Mouse (Mus musculus) thymus, postnatal 0 days (tissue): ENCODE results near the gene Tmem163. TPM values are rescaled to one million over a fixed set of nuclear protein-coding genes. Genes with fewer than 3 reads are reported as not detected.

ENCODE experiments used
- DNase-seq: peaks from one replicate; pipeline ENCODE4 v3.0.0-alpha.2; 2015; ENCODE audit warnings: low spot score
- polyA plus RNA-seq: library from polyadenylated mRNA; unstranded; fragments of >200 nt; fragmentation: Nextera tagmentation; extraction: Ambion mirVana; gene quantifications from 2 replicates; pipeline ENCODE4 v1.2.1, GENCODE M21; 2015

The Tmem163 gene
- polyA plus RNA-seq, 1 experiment from 2014 or later = 0.96 TPM

DNA sequence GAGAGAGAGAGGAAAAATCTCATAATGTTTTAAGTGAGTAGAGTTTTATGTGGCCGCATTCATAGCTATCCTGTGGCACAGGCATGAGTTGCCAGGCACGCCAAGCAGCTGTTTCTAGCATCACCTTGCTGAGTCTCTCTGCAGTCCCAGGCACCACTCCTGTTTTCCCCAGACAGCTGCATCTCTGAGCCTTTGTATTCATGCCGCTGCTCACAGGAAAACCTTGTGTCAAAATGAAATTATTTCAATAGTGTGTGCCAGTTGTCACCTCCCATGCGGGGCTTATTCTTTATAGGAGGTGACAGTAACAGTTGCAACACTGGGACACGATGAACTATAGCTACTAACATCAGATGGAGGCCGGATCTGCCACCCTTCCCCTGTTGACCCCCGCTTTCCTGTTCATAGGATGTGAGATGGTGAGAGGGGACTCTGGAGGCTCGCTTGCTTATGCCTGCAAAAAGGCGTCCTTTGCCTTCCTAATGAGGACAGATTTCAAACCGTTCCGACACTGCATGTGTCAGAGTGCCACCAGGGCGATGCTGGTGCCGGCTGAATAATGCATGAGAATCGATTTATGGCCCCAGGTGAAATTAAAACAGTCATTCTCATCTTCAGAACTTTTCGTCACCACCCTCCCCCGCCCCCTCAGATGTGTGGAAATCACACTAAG lies 171.1 kb downstream of the Tmem163 start:
- no peak for DNase-seq

DNA sequence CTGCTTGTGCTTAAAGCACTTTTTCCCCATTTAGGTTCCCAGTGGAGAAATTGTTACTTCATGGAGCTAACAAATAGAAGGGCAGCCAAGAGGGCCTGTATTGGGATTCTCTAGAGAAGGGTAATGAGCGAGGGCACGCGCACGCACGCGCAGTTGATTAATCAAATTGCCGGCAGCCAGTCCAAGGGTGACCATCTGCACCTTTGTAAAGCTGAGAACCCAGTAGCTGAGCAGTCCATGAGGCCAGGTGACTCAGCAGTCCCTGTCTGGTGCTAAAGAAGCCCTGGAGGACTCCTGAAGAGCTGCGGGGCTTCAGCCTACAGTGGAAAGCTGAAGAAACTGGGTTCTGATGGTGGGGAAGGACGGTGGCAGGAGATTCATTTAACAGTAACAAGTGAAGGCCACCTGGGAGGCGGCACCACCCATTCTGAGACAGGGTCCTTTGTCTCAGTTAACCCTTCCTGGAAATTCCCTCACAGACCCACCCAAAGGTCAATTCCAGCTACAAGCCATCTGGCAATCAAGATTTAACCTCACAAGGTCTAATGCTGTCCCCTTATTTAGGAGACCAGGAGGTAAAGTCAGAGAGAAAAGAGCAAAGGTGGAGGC lies 172.2 kb downstream of the Tmem163 start:
- no peak for DNase-seq

DNA sequence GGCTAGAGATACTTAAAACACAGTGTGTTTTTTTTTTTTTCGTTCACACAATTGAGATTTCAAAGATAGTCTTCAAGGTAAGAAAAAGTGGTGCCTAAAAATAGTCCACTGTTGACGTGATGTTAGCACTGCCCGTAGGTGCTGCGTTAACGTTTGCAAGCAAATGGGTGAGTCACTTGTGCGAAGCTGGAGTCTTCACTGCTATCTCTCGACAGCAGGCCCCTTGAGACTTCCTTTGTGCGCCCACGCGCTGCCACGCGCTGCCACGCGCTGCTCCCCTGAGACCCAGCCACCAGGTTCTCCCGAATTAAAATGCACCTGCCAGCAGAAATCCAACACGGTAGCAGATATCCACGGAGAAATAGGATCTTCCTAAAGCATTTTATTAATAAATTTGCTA lies 178.6 kb downstream of the Tmem163 start:
- DNase-seq = no peak

DNA sequence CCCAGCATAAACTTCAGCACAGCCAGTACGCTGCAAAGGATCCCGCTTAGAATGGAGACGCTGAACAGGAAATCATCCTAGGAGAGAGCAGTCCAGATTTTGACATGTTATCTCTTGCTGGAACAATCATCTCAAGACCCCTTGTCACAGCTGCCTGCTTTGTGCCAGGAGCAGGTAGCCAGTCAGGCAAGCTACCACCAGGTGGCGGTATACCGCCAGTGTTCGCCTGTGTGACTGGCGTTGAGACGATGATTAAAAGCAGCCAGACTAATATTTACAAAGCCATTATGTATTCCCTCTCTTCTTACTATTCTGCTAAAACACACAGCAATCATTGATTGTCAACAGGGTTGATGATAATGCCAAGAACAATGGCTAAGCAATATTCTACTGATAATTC lies 179.1 kb downstream of the Tmem163 start:
- peak; percentile 73 for DNase-seq

DNA sequence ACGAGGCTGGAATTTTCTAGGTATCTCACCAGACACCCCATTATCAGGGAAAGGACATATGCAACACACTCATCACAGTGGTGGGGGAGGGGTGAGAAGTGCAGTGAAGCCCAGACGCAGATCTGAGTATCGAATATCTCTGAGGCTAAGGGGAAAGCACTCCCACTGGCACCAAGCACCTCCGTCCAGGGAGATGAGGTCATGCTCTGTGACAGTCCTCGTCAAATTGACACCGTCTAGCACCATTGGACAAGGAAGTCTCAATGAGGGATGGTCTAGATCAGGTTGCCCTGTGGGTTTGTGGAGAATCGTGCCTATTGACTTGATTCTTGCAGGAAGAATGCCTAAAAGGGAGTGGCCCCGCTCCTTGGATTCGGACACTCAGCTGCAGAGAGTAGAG lies 180.6 kb downstream of the Tmem163 start:
- DNase-seq = no peak

DNA sequence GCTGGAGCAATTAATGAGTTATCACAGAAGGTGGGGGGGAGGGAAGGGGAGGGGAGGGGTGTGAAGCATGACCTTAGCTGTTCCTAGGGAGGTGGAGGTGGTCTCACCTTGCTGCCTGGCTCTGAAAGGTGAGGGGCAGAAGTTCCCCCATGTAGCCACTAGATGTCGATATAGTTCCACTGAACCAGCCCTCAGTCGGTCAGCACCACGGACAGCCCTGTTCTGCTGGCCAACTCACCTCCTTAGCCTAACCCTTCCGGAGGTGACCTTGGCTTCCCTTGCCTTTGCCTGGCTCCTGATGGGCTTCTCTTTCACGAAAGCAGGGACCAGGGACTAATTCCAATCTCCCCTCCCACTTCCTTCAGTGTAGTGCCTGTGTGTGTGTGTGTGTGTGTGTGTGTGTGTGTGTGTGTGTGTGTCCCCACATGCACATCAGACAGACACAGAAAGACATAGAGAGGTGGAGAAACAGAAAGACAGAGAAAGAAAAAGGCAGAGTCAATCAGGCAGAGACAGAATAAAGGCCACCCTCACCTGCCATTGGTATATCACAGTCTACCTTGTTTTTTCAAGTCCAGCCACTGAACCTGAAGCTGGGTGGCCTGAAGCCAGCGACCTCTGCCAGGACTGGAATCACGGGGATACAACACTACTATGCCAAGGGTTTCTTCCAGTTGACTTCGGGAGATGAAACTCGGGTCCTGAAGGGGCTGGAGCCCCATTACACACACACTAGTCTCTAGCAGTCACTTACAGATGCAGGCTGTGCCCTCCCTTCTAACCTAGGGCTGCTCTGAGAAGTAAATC lies 182.4 kb downstream of the Tmem163 start:
- peak; percentile 62 for DNase-seq

DNA sequence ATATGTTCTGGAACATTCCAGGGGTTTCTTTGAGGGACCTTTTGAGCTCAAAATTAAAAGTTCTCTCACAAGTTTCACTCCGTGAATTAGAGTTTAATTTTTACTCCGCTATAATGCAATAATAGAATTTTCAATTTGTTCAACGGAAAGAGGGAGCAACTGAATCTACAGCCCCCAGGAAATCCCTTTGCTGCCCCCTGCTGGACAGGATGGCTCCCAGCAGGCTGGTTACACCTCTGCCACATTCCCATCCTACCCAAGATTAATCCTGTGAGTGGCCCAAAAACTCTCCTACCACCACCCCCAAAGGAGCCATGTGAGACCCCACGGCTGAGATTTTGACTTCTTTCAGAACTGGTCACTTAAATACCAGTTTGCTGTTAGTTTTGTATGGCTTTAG lies 192.2 kb downstream of the Tmem163 start:
- peak; percentile 54 for DNase-seq

DNA sequence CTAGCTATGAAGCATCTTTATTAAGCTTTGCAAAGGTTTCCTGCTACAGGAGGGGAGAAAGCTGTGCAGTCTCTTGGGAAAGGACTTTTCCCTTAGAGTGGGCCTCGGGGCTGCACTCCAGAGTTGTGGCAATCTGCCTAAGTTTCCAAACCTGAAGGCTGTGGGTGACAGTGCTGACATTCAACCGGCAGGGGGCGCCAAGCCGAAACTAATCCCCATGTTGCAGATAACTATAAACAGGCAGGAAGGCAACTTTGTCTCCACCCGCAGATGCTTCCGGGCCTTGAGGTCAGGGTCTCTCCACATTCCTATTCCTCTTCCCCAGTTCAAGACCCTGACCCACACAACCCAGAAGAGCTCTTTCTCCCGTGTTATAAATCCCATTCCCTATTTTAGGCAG lies 194.5 kb downstream of the Tmem163 start:
- peak; percentile 51 for DNase-seq

DNA sequence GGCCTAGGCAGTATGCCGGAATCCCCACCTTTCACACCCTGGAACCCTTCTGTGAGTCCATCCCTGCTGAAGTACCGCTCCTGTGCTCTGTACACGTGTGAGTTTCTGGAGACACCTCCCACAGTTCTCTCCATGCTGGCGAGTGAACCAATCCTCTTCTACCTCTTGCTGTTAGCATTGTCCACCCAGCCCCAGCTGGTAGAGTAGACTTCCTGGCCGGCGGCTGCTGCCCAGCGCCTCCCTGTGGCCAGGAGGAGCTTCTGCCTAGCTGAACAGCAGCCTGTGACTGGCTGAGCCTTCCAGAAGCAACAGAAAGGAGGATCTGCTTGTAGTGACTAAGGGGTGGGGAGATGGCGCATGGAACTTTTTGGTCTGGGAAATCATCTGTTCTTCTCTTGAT lies 195.2 kb downstream of the Tmem163 start:
- DNase-seq = no peak

DNA sequence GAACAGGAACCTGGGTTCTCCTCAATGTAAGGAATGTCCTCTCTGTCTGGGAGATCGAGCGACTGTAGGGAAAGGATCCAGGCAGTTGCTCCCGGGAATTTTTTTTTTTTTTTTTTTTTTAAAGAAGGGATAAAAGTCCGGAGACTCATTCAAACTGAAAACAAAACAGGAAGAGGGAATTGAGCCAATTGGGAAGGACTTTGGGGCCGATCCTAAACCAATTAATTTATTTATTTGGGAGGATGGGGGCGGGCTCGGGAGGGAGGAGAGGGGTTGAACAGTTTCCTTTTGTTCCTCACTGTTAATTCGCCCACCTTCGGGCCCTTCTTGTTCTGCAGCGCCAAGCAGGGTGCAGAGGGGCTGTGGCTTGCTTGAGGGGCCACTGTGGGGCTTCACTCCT lies 196.4 kb downstream of the Tmem163 start:
- DNase-seq = no peak

DNA sequence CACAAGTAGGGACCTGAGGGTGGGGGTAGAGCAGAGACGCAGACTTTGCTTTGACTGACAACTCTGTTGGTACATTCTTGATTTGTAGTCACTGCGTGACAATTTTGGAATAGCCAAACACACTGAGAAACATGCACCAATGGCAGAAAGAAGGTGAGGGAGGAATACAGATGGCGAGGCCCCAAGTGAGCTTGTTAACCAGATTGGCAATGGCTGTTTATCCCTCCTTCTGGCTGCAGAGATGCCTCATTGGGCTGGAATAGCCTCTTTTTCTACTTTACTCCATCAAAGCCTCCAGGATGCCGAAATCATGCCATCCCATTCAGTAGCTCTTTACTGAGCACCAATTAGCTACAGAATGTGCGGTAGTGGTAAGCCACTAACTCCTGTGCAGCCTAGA lies 203.6 kb downstream of the Tmem163 start:
- no peak for DNase-seq

DNA sequence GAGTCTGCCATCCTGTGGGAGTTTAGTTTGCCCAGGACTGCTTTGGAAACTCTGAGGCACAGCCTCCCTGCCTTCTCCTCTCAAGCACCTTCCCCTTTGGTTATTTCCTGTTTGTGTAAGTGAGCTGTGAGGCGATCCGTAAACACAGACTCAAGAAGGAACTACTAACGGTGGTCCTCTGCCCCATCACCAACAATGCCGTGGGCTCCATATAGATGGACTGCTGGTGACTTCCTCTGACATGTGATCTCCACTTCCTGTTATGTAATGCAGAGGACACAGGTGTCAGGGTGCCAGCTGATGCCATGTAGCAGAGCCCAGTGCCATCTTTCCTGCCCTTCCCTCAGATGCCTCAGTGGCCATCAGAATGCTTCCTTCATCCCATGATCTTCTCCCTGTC lies 209.2 kb downstream of the Tmem163 start:
- peak; percentile 41 for DNase-seq

DNA sequence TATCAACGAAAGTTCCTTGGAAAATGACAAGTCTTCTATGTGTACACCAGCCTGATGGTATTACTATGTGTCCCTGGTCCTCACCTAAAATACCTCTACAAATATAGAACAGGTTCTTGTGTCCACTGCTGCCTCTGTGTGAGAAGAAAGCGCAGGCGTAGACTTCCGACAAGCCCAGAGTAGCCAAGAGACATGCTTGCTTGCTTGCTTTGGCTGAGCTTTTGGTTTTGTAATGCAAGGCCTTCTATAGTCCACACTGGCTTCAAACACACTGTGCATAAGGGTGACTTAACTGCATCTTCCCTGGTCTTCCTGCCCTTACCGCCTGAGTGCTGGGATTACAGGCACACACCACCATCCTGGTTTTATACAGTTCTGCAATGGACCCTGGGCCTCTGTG lies 212.1 kb downstream of the Tmem163 start:
- no peak for DNase-seq

DNA sequence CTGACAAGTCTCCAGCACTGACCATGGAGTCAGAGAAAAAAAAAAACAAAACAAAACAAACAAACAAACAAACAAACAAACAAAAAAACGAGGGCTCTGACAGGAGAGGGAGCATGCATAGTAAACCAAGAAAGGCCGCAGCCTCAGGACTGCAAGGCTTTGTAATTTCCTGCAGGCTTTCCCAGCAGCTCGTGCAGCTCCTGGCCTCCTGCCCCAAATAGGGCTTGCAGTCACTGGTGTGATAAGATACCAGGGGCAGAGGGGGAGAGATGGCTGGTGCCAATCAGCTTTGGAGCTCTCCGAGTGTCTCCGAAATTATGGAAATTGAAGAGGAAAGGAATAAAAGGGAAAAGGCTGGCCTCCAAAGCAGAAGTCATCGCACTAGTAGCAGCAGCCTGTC lies 214.1 kb downstream of the Tmem163 start:
- no peak for DNase-seq

DNA sequence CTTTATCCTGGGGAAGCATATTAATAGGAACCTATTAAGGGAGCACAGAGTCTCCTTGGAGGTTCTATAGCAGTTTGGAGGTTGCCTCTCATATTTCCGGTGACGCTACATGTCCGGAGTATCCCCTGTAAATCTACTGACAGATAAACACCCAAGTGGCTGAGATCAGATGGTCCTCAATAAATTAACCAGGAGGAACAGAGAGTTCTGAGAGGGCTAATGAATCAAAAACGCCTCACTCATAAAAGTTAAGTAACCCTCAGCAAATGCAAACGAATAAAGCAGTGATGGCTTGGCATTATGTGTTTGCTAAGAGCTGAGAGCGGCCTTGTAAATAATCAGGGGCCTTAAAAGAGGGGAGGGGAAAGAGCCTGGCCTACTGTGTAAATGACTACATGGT lies 215.3 kb downstream of the Tmem163 start:
- DNase-seq = no peak

DNA sequence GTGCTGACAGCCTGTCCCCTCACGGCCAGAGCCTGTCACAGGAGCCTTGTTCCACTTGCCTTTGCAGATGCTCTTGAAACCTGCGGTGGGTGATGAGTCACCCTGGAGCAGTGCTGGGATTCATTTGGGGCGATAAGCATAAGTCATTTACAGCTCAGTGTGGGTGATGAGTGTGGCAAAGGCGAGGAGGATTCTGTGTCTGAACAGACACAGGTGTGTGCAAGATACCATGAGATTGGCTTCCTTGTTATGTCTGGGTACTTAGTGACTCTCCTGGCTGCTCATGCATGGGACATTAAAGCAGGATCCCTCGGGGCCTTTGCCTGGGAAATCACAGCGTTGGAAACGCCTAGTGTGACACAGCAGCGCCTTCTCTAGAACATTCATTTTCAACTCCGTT lies 218.3 kb downstream of the Tmem163 start:
- no peak for DNase-seq

DNA sequence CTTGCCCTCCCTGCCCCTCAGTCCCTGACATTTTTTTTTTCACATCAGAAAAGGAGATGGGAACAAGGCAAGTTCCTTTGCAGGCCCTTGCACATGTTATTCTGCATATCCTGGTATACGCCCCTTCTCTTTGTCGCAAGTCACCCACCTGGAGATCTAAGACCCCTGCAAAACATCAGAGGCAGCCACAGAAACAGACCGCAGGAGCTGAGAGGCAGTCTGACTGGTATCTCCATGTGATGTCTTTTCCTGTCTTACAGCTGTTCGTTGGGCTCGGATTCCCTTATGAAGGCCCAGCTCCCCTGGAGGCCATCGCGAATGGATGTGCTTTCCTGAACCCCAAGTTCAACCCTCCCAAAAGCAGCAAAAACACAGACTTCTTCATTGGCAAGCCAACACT lies 219.8 kb downstream of the Tmem163 start:
- peak; percentile 88 for DNase-seq

DNA sequence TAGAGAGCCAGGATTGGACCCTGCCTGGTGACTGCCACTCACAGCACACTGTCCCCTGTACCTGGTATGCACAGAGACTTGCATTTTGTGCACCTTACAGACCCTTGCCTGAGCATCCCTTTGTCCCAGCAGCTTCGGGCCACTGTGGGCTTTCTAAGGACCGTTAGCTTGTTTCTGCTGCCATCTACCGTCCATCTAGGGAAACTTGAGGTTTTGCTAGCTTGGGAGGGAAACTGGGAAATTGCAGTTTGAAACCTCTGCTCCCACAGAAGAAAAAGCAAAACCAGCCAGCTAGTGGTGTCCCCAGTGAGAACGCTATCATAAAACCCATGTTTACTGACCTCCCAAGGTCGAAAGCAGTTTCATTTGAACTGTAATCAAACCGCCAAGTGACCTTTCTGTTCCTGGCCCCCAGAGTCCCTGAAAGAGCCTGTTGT lies 220.3 kb downstream of the Tmem163 start:
- DNase-seq = peak; percentile 81

DNA sequence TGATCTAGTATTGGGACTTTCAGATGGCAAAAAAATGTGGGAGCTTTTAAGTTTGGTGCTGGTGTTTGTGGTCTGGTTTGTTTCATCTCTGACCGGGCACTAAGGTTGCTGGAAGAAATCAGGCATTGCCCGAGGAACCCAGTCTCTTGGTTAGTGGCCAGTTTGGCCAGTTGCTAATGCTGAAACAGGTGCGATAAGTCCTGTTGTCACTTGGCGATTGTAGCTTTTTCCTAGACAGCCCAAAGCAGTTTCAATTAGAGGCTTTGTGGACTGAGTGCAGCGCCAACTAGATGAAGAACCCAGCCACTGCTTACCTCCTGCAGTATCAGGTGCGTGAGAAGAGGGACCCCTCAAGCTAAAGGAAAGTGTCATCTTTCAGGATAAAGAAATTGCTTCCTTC lies 226.0 kb downstream of the Tmem163 start:
- no peak for DNase-seq

DNA sequence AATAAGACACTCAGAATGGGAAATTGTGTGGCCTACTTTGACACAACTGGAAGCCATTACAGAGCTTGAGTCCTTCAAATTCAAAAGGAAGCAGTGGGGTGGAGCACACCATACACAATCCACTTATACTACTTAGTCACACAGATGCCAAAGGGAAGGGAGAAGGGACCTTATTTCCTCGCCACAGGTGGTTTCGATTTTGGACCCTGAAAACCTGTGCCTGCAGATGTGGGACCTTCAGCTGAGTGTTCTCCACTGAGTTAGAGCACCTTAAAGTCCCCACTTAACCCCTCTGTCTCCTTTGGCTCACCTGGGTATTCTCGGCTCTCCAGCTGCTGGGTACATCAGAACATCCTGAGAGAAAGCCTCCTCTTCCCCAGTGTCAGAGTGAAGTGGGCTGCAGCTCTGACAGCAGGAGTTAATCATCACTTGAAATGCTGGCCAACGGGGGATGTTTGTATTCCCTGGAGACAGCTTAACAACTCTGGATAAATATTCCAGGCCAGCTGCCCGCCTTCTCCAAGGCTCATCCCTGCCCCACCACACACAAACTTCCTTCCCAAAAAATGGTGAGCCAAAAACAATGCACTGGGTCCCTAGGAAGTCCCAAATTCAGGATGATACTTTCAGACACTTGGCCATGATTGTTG lies 234.4 kb downstream of the Tmem163 start:
- no peak for DNase-seq

DNA sequence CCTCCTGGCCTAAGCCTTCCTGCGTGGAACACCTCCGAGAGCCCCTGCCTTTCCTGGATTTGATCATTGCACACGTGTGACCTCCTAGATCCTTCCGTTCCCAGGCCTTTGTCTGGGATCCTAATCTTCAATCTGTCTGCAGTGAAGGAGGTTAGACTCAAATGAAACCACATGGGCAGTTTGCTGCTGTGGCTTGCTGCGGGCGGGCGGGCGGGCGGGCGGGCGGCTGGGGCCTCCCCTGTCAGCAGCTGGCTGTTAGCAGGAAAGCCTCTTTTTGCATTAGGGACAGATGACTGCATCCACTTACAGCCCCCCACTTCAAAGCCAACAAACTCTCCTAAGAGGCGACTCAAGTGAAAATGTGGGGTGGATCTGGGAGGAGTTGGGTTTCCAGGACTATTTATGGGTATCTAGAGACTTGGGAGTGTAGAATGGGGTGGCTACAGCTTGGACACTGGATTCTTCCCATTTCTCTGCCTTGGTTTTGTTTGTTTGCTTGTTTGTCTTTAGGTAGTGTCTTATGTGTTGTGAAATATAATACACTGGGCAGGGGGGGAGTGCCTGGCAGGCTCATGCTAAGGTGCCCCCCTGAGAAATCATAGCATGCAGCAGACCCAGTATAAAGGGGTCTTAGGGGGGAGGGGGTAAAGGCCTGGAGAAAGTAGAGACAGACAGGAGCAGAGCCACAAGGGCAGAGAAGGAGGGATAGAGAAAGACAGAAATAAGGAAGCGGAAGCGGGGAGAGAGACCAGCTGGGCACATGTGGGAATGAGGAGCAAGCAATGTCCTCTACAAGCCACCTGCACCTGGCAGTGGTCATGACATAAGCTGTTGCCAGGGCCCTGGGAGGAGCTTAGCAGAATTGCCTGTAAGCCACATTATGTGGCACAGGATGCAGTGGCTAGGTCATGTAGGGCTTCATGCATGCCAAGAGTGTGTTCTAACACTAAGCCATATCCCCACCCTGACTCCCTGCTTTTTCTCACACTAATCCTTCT lies 236.2 kb downstream of the Tmem163 start:
- DNase-seq = peak; percentile 84
